In genomic region chrX:98989574-98989973, GRCm38 (mm10) we compare ENCODE assay signal across 9 mouse cellular contexts. TPM values are rescaled to one million over a fixed set of nuclear protein-coding genes. Genes with fewer than 3 reads are reported as not detected.
DNase-seq lines count a peak whose midpoint lies in the region; ATAC-seq and TF ChIP-seq lines count a peak whose summit lies in the region.
"Had no signal": no experiment of that assay in that cellular context is flagged by ENCODE, and none has a peak within 500 bp of the region (broad histone marks: within the 10 kb centered on the region; RNA-seq: fewer than 3 reads in every experiment).

No protein-coding gene starts in this region.

- no peak for TF ChIP-seq CTCF in thymus, adult 2 months (IDR thresholded peaks at IDR 0.05; ENCODE audit: borderline replicate concordance, control insufficient read depth, extremely low read depth, insufficient read depth, low read length, poor library complexity)

- DNase-seq in heart, adult 11 months, result peak; percentile 94
- DNase-seq in WW6 (ENCODE audit: low read depth, low spot score), result peak; percentile 1
- peak; percentile 16 for DNase-seq in embryonic facial prominence, embryonic 14.5 days (ENCODE audit: low spot score)
- DNase-seq in left cerebral cortex, adult 11 months (ENCODE audit: low spot score), result peak; percentile 6
- DNase-seq in thymus, adult 2 months, result peak; percentile 28

- no peak for TF ChIP-seq POLR2A in thymus, adult 2 months (IDR thresholded peaks at IDR 0.05; ENCODE audit: control insufficient read depth, extremely low read depth, insufficient read depth, low read length, poor library complexity)

- H3K4me3 ChIP-seq in heart, embryonic 11.5 days (ENCODE audit: low read depth, low read length), result no peak overlapping the region
- no peak overlapping the region for H3K4me3 ChIP-seq in embryonic facial prominence, embryonic 14.5 days (ENCODE audit: low read depth, low read length)
- no peak overlapping the region for H3K4me3 ChIP-seq in thymus, adult 2 months (ENCODE audit: control insufficient read depth, insufficient read depth, low read length)

- ATAC-seq in heart, embryonic 11.5 days (replicated peaks; ENCODE audit: insufficient number of reproducible peaks, low FRiP score, low TSS enrichment), result no peak
- ATAC-seq in embryonic facial prominence, embryonic 14.5 days (ENCODE audit: low read depth), result no peak; the same call in 1 of the 2 replicates
- peak; percentile 84 to 92; a peak in 3 of 4 replicates for ATAC-seq in hematopoietic stem cell, adult 5-6 weeks (replicated peaks in 1 of 2; ENCODE audit: insufficient read depth in 1 of 2, low FRiP score in 2 of 2, low TSS enrichment in 1 of 2, low read depth in 1 of 2, poor library complexity in 2 of 2, severe bottlenecking in 2 of 2)
- peak; percentile 77; the same call in 1 of the 2 replicates for ATAC-seq in megakaryocyte-erythroid progenitor cell, adult 5-6 weeks (replicated peaks; ENCODE audit: low FRiP score, low TSS enrichment, poor library complexity, severe bottlenecking)

- no peak overlapping the region for H3K9ac ChIP-seq in heart, embryonic 11.5 days (ENCODE audit: low read depth, low read length)
- no peak overlapping the region for H3K9ac ChIP-seq in embryonic facial prominence, embryonic 14.5 days (ENCODE audit: low read depth, low read length)

- H3K9me3 ChIP-seq in heart, embryonic 11.5 days (replicated peaks; ENCODE audit: control insufficient read depth, low read length), result no peaks in the 10 kb centered on the region
- no peaks in the 10 kb centered on the region for H3K9me3 ChIP-seq in embryonic facial prominence, embryonic 14.5 days (ENCODE audit: control insufficient read depth, low read length)

- no peaks in the 10 kb centered on the region for H3K36me3 ChIP-seq in heart, embryonic 11.5 days (ENCODE audit: control insufficient read depth, insufficient read depth, low read length)
- no peaks in the 10 kb centered on the region for H3K36me3 ChIP-seq in embryonic facial prominence, embryonic 14.5 days (ENCODE audit: control insufficient read depth, insufficient read depth, low read length)
- H3K36me3 ChIP-seq in thymus, adult 2 months (ENCODE audit: control insufficient read depth, insufficient read depth, low read length), result no peaks in the 10 kb centered on the region

- H3K27ac ChIP-seq in heart, embryonic 11.5 days (ENCODE audit: low read depth, low read length), result no peak overlapping the region
- no peak overlapping the region for H3K27ac ChIP-seq in embryonic facial prominence, embryonic 14.5 days (replicated peaks; ENCODE audit: low read depth, low read length)
- no peak overlapping the region for H3K27ac ChIP-seq in thymus, adult 2 months (ENCODE audit: control insufficient read depth, insufficient read depth, low read length)
- H3K27ac ChIP-seq: macrophage had no signal

- 0 out of 2 replicates have a peak, but pooled peaks cover 3% of the 10 kb centered on the region for H3K27me3 ChIP-seq in heart, embryonic 11.5 days (ENCODE audit: control insufficient read depth, insufficient read depth, low read length)
- H3K27me3 ChIP-seq in embryonic facial prominence, embryonic 14.5 days (replicated peaks; ENCODE audit: control insufficient read depth, insufficient read depth, low read length), result no peaks in the 10 kb centered on the region; the same call in 1 of the 2 replicates
- H3K27me3 ChIP-seq in thymus, adult 2 months (ENCODE audit: control insufficient read depth, insufficient read depth, low read length), result no peaks in the 10 kb centered on the region

- no peak overlapping the region for H3K4me2 ChIP-seq in heart, embryonic 11.5 days
- no peak overlapping the region for H3K4me2 ChIP-seq in embryonic facial prominence, embryonic 14.5 days (ENCODE audit: low read depth, low read length)

- 48% methylated on average over 6 of the region's 6 CpGs for WGBS in heart, embryonic 11.5 days (ENCODE audit: insufficient replicate concordance)
- WGBS in embryonic facial prominence, embryonic 14.5 days, result 33% methylated on average over 6 of the region's 6 CpGs
- 24% methylated on average over 6 of the region's 6 CpGs for WGBS in thymus, adult 2 months

- H3K4me1 ChIP-seq in heart, embryonic 11.5 days (ENCODE audit: control insufficient read depth, insufficient read depth, low read length), result no peaks in the 10 kb centered on the region
- no peaks in the 10 kb centered on the region for H3K4me1 ChIP-seq in embryonic facial prominence, embryonic 14.5 days (ENCODE audit: control insufficient read depth, insufficient read depth, low read length)
- H3K4me1 ChIP-seq in thymus, adult 2 months (replicated peaks; ENCODE audit: control insufficient read depth, insufficient read depth, low read length), result no peaks in the 10 kb centered on the region

RNA-seq across cellular contexts. Expression of gene Stard8, which starts 13.5 kb away (rescaled TPM):
- polyA plus RNA-seq in heart, embryonic 11.5 days (2014; fragmentation: Nextera tagmentation; extraction: Ambion mirVana), result 7.9 and 11.8 TPM in 2 replicates
- polyA plus RNA-seq in embryonic facial prominence, embryonic 14.5 days (2014; fragmentation: Nextera tagmentation; extraction: Ambion mirVana), result 8.9 and 10.6 TPM in 2 replicates
- 5.4 and 5.5 TPM in 2 replicates for total RNA-seq in hematopoietic stem cell, adult 5-6 weeks (2017)
- 0.28 and 5.5 TPM in 2 replicates for total RNA-seq in megakaryocyte-erythroid progenitor cell, adult 5-6 weeks (2014; fragmentation: Nextera tagmentation)
- 0.42 TPM in 2 replicates for total RNA-seq in megakaryocyte-erythroid progenitor cell, adult 5-6 weeks (2017)
- polyA plus RNA-seq in thymus, adult 2 months (2012; rRNA removed), result 3.7 and 10.1 TPM in 2 replicates

RNA-seq across cellular contexts. Expression of gene Yipf6, which starts 53.5 kb away (rescaled TPM):
- 17.9 and 18.3 TPM in 2 replicates for polyA plus RNA-seq in heart, embryonic 11.5 days (2014; fragmentation: Nextera tagmentation; extraction: Ambion mirVana)
- polyA plus RNA-seq in embryonic facial prominence, embryonic 14.5 days (2014; fragmentation: Nextera tagmentation; extraction: Ambion mirVana), result 19.6 and 21.7 TPM in 2 replicates
- 35.3 and 38.3 TPM in 2 replicates for total RNA-seq in hematopoietic stem cell, adult 5-6 weeks (2017)
- total RNA-seq in megakaryocyte-erythroid progenitor cell, adult 5-6 weeks (2014; fragmentation: Nextera tagmentation), result 30.8 and 32.5 TPM in 2 replicates
- 42.4 and 42.5 TPM in 2 replicates for total RNA-seq in megakaryocyte-erythroid progenitor cell, adult 5-6 weeks (2017)
- polyA plus RNA-seq in thymus, adult 2 months (2012; rRNA removed), result 16.5 and 16.8 TPM in 2 replicates

Comparison
In these comparisons a context has a peak if more than half of its experiments do, and no peak if none do; other contexts are left out.
1. DNase-seq: peak in every context shown above with its lines; median percentile 94 in heart, adult 11 months; 28 in thymus, adult 2 months; 16 in embryonic facial prominence, embryonic 14.5 days; 6 in left cerebral cortex, adult 11 months; 1 in WW6.
2. ATAC-seq: peak in hematopoietic stem cell, adult 5-6 weeks (2 of 2) and megakaryocyte-erythroid progenitor cell, adult 5-6 weeks (single experiment); none in heart, embryonic 11.5 days (single experiment) and embryonic facial prominence, embryonic 14.5 days (single experiment).